Mouse (Mus musculus) lung, adult 2 months (tissue): Measurements from ENCODE around the gene Msantd3.

Experiments used
- CTCF ChIP-seq: fragments of 200-500 bp; IDR thresholded peaks from 2 replicates; pipeline ENCODE4 v1.5.1; 2011; ENCODE audit warnings: mild to moderate bottlenecking, low read length, control low read depth; ENCODE audit not compliant: insufficient read depth
- POLR2A ChIP-seq: fragments of 200-500 bp; IDR thresholded peaks from 2 replicates; pipeline ENCODE4 v1.6.1; 2011; ENCODE audit warnings: low read depth, mild to moderate bottlenecking, control low read depth, low read length, borderline replicate concordance; ENCODE audit errors: extremely low read depth

- TF ChIP-seq CTCF (no peak), POLR2A (no peak)
Measured at GRCm38 (mm10) chr4:48510861-48511260, 28.9 kb upstream of the Msantd3 start.
